Mouse (Mus musculus) lung, postnatal 10 days (tissue): ENCODE results near the gene Smc2.
"Not testable (repeated sequence)": the region's sequence is repeated elsewhere in the genome, so short reads cannot be mapped to it uniquely, and the experiment has no call there.

Experiments used
- DNase-seq: peaks from one replicate; pipeline ENCODE4 v3.0.0; 2021

Gene Smc2

GRCm38 (mm10) chr4:52438886-52439664, at the start of gene Smc2:
Gene Smc2, plus strand, starts transcription at chr4:52439243.
- peak; percentile 96 for DNase-seq

- DNase-seq: no peak
Observed at GRCm38 (mm10) chr4:52411587-52411986, 27.5 kb upstream of the Smc2 start.

GRCm38 (mm10) chr4:52423653-52424052, 15.4 kb upstream of the Smc2 start:
- DNase-seq: no peak

GRCm38 (mm10) chr4:52429310-52430198, 9.5 kb upstream of the Smc2 start:
- DNase-seq: peak; percentile 2

- not testable (repeated sequence) for DNase-seq
Observed at GRCm38 (mm10) chr4:52435551-52435950, 3.5 kb upstream of the Smc2 start.

GRCm38 (mm10) chr4:52438371-52438885, 615 bp upstream of the Smc2 start:
- DNase-seq: no peak

- DNase-seq: no peak
Observed at GRCm38 (mm10) chr4:52459726-52460125, 20.7 kb downstream of the Smc2 start.

GRCm38 (mm10) chr4:52461321-52461720, 22.3 kb downstream of the Smc2 start:
- no peak for DNase-seq

- no peak for DNase-seq
Observed at GRCm38 (mm10) chr4:52473431-52473830, 34.4 kb downstream of the Smc2 start.

- DNase-seq: no peak
Observed at GRCm38 (mm10) chr4:52487486-52487885, 48.4 kb downstream of the Smc2 start.

- not testable (repeated sequence) for DNase-seq
Observed at GRCm38 (mm10) chr4:52497144-52497543, 58.1 kb downstream of the Smc2 start, which contains the start of gene Vma21-ps. Gene Vma21-ps, minus strand, starts transcription at chr4:52497244.

- no peak for DNase-seq
Observed at GRCm38 (mm10) chr4:52517580-52517979, 78.5 kb downstream of the Smc2 start.

- DNase-seq: no peak
Observed at GRCm38 (mm10) chr4:52519301-52519700, 80.3 kb downstream of the Smc2 start.

GRCm38 (mm10) chr4:52526464-52526863, 87.4 kb downstream of the Smc2 start:
- no peak for DNase-seq

GRCm38 (mm10) chr4:52530636-52531035, 91.6 kb downstream of the Smc2 start:
- DNase-seq: no peak
